Mouse (Mus musculus) embryonic fibroblast, embryonic 13.5 days (primary cell): Measurements from ENCODE around the gene Slc43a2. TPM values are rescaled to one million over a fixed set of nuclear protein-coding genes. Genes with fewer than 3 reads are reported as not detected.

Source experiments
- H3K27ac ChIP-seq: 2 replicates; pipeline ENCODE4 v1.5.1; 2012; ENCODE audit warnings: low read length, control low read depth, inconsistent platforms; ENCODE audit not compliant: insufficient read depth
- H3K4me1 ChIP-seq: 2 replicates; pipeline ENCODE4 v1.6.1; 2011; ENCODE audit warnings: low read length; ENCODE audit not compliant: control insufficient read depth, insufficient read depth
- H3K4me3 ChIP-seq: 2 replicates; pipeline ENCODE4 v1.5.1; 2011; ENCODE audit warnings: mild to moderate bottlenecking, control low read depth, low read length; ENCODE audit not compliant: insufficient read depth
- CTCF ChIP-seq: IDR thresholded peaks from 2 replicates; pipeline ENCODE4 v1.5.1; 2011; ENCODE audit warnings: mild to moderate bottlenecking, control low read depth, low read length, moderate library complexity, borderline replicate concordance; ENCODE audit not compliant: insufficient read depth
- POLR2A ChIP-seq: IDR thresholded peaks from 2 replicates; pipeline ENCODE4 v1.6.1; 2011; ENCODE audit warnings: low read depth, mild to moderate bottlenecking, control low read depth, low read length, moderate library complexity
- polyA plus RNA-seq: library from polyadenylated mRNA; stranded (reverse); fragments of >200 nt; gene quantifications from 2 replicates; pipeline ENCODE4 v1.2.4, GENCODE M21; 2011; ENCODE audit warnings: low read depth; ENCODE audit not compliant: missing spikeins, insufficient read length

Slc43a2 gene
- polyA plus RNA-seq, 1 experiment = 6.9 TPM

- Histone ChIP-seq H3K27ac (no peak overlapping the region), H3K4me1 (no peaks in the 10 kb centered on the region), H3K4me3 (no peak overlapping the region)
- TF ChIP-seq CTCF (no peak), POLR2A (no peak)
These were observed 5.9 kb upstream of the Slc43a2 start for GRCm38 (mm10) chr11:75525531-75526125.

- no peak overlapping the region for H3K27ac ChIP-seq
- H3K4me1 ChIP-seq = no peaks in the 10 kb centered on the region
- no peak overlapping the region for H3K4me3 ChIP-seq
- no peak for TF ChIP-seq CTCF
- no peak for TF ChIP-seq POLR2A
These were observed 4.6 kb upstream of the Slc43a2 start for GRCm38 (mm10) chr11:75526943-75527342.

- no peak overlapping the region for H3K27ac ChIP-seq
- no peaks in the 10 kb centered on the region for H3K4me1 ChIP-seq
- TF ChIP-seq POLR2A = no peak
- TF ChIP-seq CTCF = no peak
- no peak overlapping the region for H3K4me3 ChIP-seq
These were observed 1.7 kb upstream of the Slc43a2 start for GRCm38 (mm10) chr11:75529771-75530170.

- no peaks in the 10 kb centered on the region for H3K4me1 ChIP-seq
- H3K27ac ChIP-seq = no peak overlapping the region
- TF ChIP-seq POLR2A = no peak
- peak; percentile 92 for TF ChIP-seq CTCF
- peak overlapping the region; percentile 68 for H3K4me3 ChIP-seq
These were observed 1.2 kb upstream of the Slc43a2 start for GRCm38 (mm10) chr11:75530325-75530724.

GRCm38 (mm10) chr11:75530845-75531373 lies 585 bp upstream of the Slc43a2 start:
- TF ChIP-seq CTCF (no peak), POLR2A (0 out of 2 replicates have a peak, but pooled peaks have one; percentile 15)
- Histone ChIP-seq H3K27ac (peak overlapping the region; percentile 4; the same call in 1 of the 2 replicates), H3K4me3 (peak overlapping the region; percentile 68), H3K4me1 (no peaks in the 10 kb centered on the region)

GRCm38 (mm10) chr11:75532340-75533277 lies 1.1 kb downstream of the Slc43a2 start:
- H3K4me1 ChIP-seq = no peaks in the 10 kb centered on the region
- TF ChIP-seq CTCF = no peak
- H3K4me3 ChIP-seq = peak overlapping the region; percentile 33
- H3K27ac ChIP-seq = no peak overlapping the region

- TF ChIP-seq CTCF = no peak
- no peak for TF ChIP-seq POLR2A
- Histone ChIP-seq H3K4me1 (no peaks in the 10 kb centered on the region), H3K27ac (no peak overlapping the region), H3K4me3 (no peak overlapping the region)
These were observed 2.0 kb downstream of the Slc43a2 start for GRCm38 (mm10) chr11:75533314-75534015.

GRCm38 (mm10) chr11:75534286-75535033 lies 3.0 kb downstream of the Slc43a2 start:
- TF ChIP-seq POLR2A (no peak), CTCF (no peak)
- Histone ChIP-seq H3K4me3 (no peak overlapping the region), H3K27ac (no peak overlapping the region), H3K4me1 (no peaks in the 10 kb centered on the region)
